Mouse (Mus musculus): ENCODE results near the gene Ndufa5. TPM values are rescaled to one million over a fixed set of nuclear protein-coding genes. Genes with fewer than 3 reads are reported as not detected.

The Ndufa5 gene
- 557 and 637 TPM in 2 replicates for polyA plus RNA-seq (2015; fragmentation: Nextera tagmentation; extraction: Ambion mirVana)

GRCm38 (mm10) chr6:24527155-24528063 lies at the start of gene Ndufa5:
Ndufa5 (minus strand) TSS chr6:24528013.
- Histone ChIP-seq H3K9ac (ENCODE audit: low read depth, low read length) (peak within 1 kb of the TSS; percentile 75), H3K27ac (peak within 1 kb of the TSS; percentile 67; the same call in 1 of the 2 replicates), H3K4me1 (replicated peaks; ENCODE audit: insufficient read depth, low read length) (peaks cover 14% of the 10 kb centered on the region; the same call in 1 of the 2 replicates), H3K4me2 (ENCODE audit: low read length) (peak within 1 kb of the TSS; percentile 84), H3K9me3 (replicated peaks; ENCODE audit: low read length) (no peaks in the 10 kb centered on the region), H3K4me3 (replicated peaks; ENCODE audit: low read depth, low read length) (peak within 1 kb of the TSS; percentile 70), H3K27me3 (ENCODE audit: insufficient read depth, low read length) (no peaks in the 10 kb centered on the region), H3K36me3 (ENCODE audit: insufficient read depth, low read length) (0 out of 2 replicates have a peak, but pooled peaks cover 2% of the 10 kb centered on the region)
- WGBS = under 1% methylated on average over 53 of the region's 53 CpGs
- no peak for TF ChIP-seq CTCF (IDR thresholded peaks at IDR 0.05; ENCODE audit: low read depth)
- ATAC-seq (replicated peaks; ENCODE audit: low FRiP score, low read depth) (peak; percentile 97), DNase-seq (ENCODE audit: low spot score) (peak; percentile 98)

GRCm38 (mm10) chr6:24573319-24573718 lies 45.5 kb upstream of the Ndufa5 start:
- no peak overlapping the region for H3K4me2 ChIP-seq (ENCODE audit: low read length)
- ATAC-seq (replicated peaks; ENCODE audit: low FRiP score, low read depth) (no peak), DNase-seq (ENCODE audit: low spot score) (no peak)
- no peak for TF ChIP-seq CTCF (IDR thresholded peaks at IDR 0.05; ENCODE audit: low read depth)
- H3K4me1 ChIP-seq (replicated peaks; ENCODE audit: insufficient read depth, low read length) = no peaks in the 10 kb centered on the region
- H3K4me3 ChIP-seq (replicated peaks; ENCODE audit: low read depth, low read length) = no peak overlapping the region
- no peaks in the 10 kb centered on the region for H3K27me3 ChIP-seq (ENCODE audit: insufficient read depth, low read length)
- no peak overlapping the region for H3K27ac ChIP-seq
- no peaks in the 10 kb centered on the region; the same call in 1 of the 2 replicates for H3K9me3 ChIP-seq (replicated peaks; ENCODE audit: low read length)
- no peak overlapping the region for H3K9ac ChIP-seq (ENCODE audit: low read depth, low read length)
- no peaks in the 10 kb centered on the region for H3K36me3 ChIP-seq (ENCODE audit: insufficient read depth, low read length)

GRCm38 (mm10) chr6:24572431-24572830 lies 44.6 kb upstream of the Ndufa5 start:
- no peaks in the 10 kb centered on the region for H3K4me1 ChIP-seq (replicated peaks; ENCODE audit: insufficient read depth, low read length)
- H3K36me3 ChIP-seq (ENCODE audit: insufficient read depth, low read length) = no peaks in the 10 kb centered on the region
- no peak overlapping the region for H3K27ac ChIP-seq
- no peak for TF ChIP-seq CTCF (IDR thresholded peaks at IDR 0.05; ENCODE audit: low read depth)
- H3K4me3 ChIP-seq (replicated peaks; ENCODE audit: low read depth, low read length) = no peak overlapping the region
- no peaks in the 10 kb centered on the region; the same call in 1 of the 2 replicates for H3K9me3 ChIP-seq (replicated peaks; ENCODE audit: low read length)
- no peak for ATAC-seq (replicated peaks; ENCODE audit: low FRiP score, low read depth)
- WGBS = 85% methylated on average over 14 of the region's 14 CpGs
- DNase-seq (ENCODE audit: low spot score) = no peak
- H3K9ac ChIP-seq (ENCODE audit: low read depth, low read length) = no peak overlapping the region
- H3K4me2 ChIP-seq (ENCODE audit: low read length) = no peak overlapping the region
- H3K27me3 ChIP-seq (ENCODE audit: insufficient read depth, low read length) = no peaks in the 10 kb centered on the region

DNA sequence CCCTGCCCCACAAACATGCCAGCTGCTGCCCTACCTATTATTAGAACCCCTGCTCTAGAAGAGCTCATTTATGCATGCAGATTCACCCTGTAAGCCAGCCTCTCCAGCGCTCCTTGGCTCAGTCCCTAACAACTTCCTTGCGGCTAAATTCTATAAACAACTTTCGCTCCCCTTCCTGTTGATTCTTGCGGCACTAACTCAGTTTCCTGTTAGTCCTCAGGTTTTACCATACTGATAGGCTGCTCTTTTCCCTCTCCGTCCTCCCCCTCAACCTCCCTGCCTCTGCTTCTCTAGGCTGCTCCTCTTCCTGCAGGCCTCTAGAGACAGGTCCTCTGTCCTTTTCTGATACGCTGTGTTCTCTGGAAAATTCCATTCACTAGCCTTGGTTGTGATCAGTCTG lies 43.3 kb upstream of the Ndufa5 start:
- no peaks in the 10 kb centered on the region for H3K4me1 ChIP-seq (replicated peaks; ENCODE audit: insufficient read depth, low read length)
- no peak overlapping the region for H3K4me2 ChIP-seq (ENCODE audit: low read length)
- peak overlapping the region; percentile 26; the same call in 1 of the 2 replicates for H3K27ac ChIP-seq
- no peak for TF ChIP-seq CTCF (IDR thresholded peaks at IDR 0.05; ENCODE audit: low read depth)
- H3K4me3 ChIP-seq (replicated peaks; ENCODE audit: low read depth, low read length) = no peak overlapping the region
- H3K9me3 ChIP-seq (replicated peaks; ENCODE audit: low read length) = no peaks in the 10 kb centered on the region; the same call in 1 of the 2 replicates
- WGBS = 71% methylated on average over 6 of the region's 6 CpGs
- no peaks in the 10 kb centered on the region for H3K36me3 ChIP-seq (ENCODE audit: insufficient read depth, low read length)
- H3K9ac ChIP-seq (ENCODE audit: low read depth, low read length) = no peak overlapping the region
- ATAC-seq (replicated peaks; ENCODE audit: low FRiP score, low read depth) = no peak
- no peaks in the 10 kb centered on the region for H3K27me3 ChIP-seq (ENCODE audit: insufficient read depth, low read length)
- peak; percentile 36 for DNase-seq (ENCODE audit: low spot score)

DNA sequence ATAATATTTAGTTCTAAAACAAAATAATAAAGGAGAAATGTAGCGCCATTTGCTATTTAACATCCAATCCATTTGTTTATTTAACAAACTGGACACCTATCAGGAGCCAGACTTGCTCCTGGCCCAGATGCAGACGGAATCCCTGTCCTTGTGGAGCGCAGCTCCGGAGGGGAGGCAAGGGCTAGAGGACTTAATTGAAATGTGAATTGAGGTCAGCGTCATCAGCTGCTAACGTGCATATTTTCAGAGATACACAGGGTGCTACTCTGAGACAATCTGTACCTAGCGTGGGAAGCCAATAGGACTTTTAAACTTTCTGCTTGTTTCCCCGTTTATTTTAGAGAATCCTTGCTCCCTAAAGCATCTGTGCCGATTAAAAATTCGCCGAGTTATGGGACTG lies 42.5 kb upstream of the Ndufa5 start:
- no peaks in the 10 kb centered on the region for H3K36me3 ChIP-seq (ENCODE audit: insufficient read depth, low read length)
- no peaks in the 10 kb centered on the region for H3K27me3 ChIP-seq (ENCODE audit: insufficient read depth, low read length)
- DNase-seq (ENCODE audit: low spot score) (no peak), ATAC-seq (replicated peaks; ENCODE audit: low FRiP score, low read depth) (no peak)
- no peak overlapping the region for H3K4me2 ChIP-seq (ENCODE audit: low read length)
- H3K9me3 ChIP-seq (replicated peaks; ENCODE audit: low read length) = no peaks in the 10 kb centered on the region; the same call in 1 of the 2 replicates
- no peak overlapping the region for H3K27ac ChIP-seq
- H3K4me1 ChIP-seq (replicated peaks; ENCODE audit: insufficient read depth, low read length) = no peaks in the 10 kb centered on the region
- WGBS = 72% methylated on average over 11 of the region's 11 CpGs
- no peak overlapping the region for H3K9ac ChIP-seq (ENCODE audit: low read depth, low read length)
- no peak for TF ChIP-seq CTCF (IDR thresholded peaks at IDR 0.05; ENCODE audit: low read depth)
- no peak overlapping the region for H3K4me3 ChIP-seq (replicated peaks; ENCODE audit: low read depth, low read length)

GRCm38 (mm10) chr6:24569711-24570110 lies 41.9 kb upstream of the Ndufa5 start:
- ATAC-seq (replicated peaks; ENCODE audit: low FRiP score, low read depth) = no peak
- Histone ChIP-seq H3K27ac (no peak overlapping the region), H3K9me3 (replicated peaks; ENCODE audit: low read length) (no peaks in the 10 kb centered on the region; the same call in 1 of the 2 replicates), H3K4me1 (replicated peaks; ENCODE audit: insufficient read depth, low read length) (no peaks in the 10 kb centered on the region), H3K36me3 (ENCODE audit: insufficient read depth, low read length) (no peaks in the 10 kb centered on the region), H3K9ac (ENCODE audit: low read depth, low read length) (no peak overlapping the region), H3K4me3 (replicated peaks; ENCODE audit: low read depth, low read length) (no peak overlapping the region), H3K27me3 (ENCODE audit: insufficient read depth, low read length) (no peaks in the 10 kb centered on the region), H3K4me2 (ENCODE audit: low read length) (no peak overlapping the region)
- TF ChIP-seq CTCF (IDR thresholded peaks at IDR 0.05; ENCODE audit: low read depth) = no peak
- WGBS = 79% methylated on average over 1 of the region's 1 CpGs
- DNase-seq (ENCODE audit: low spot score) = no peak

All from kidney, postnatal 0 days (tissue).